Mouse (Mus musculus): ENCODE data around the gene Zbtb1.
"Not testable (repeated sequence)": the region's sequence is repeated elsewhere in the genome, so short reads cannot be mapped to it uniquely, and the experiment has no call there.

Gene Zbtb1

GRCm38 (mm10) chr12:76405183-76405970 lies 35.3 kb downstream of the Zbtb1 start:
- DNase-seq, result peak; percentile 27

DNA sequence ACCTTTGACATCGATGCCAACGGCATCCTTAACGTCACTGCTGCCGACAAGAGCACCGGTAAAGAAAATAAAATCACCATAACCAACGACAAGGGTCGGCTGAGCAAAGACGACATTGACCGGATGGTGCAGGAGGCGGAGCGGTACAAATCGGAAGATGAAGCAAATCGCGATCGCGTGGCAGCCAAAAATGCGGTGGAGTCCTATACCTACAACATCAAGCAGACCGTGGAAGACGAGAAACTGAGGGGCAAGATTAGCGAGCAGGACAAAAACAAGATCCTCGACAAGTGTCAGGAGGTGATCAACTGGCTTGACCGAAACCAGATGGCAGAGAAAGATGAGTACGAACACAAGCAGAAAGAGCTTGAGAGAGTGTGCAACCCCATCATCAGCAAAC lies 35.9 kb downstream of the Zbtb1 start:
- DNase-seq, result no peak

DNA sequence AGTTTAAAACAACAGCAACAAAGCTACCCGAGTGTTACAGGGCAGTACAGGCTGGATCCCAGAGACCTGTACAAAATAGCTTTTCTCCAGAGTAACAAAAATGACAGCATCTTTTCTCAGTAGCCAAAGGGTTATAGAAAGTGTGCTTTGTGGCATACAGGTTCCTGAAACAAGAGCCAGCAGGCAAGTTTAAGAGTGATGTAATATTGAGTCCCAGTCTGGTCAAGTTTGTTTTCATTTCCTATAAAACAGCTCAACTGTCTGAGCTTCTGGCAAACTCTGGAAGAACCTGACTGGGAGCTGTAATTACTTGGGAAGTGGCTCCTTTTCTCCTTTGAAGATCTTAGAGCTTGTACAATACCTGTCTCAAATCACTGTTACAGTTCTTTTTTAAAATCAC lies 37.1 kb downstream of the Zbtb1 start:
- DNase-seq, result no peak

GRCm38 (mm10) chr12:76409166-76409565 lies 39.1 kb downstream of the Zbtb1 start:
- no peak for DNase-seq

- no peak for DNase-seq
Measured at GRCm38 (mm10) chr12:76415383-76416010, 45.4 kb downstream of the Zbtb1 start.

- DNase-seq, result peak; percentile 19
Measured at GRCm38 (mm10) chr12:76417433-76417854, 47.4 kb downstream of the Zbtb1 start, which contains the start of gene Ppp1r36. TSS of gene Ppp1r36 (plus strand) at chr12:76417538.

- no peak for DNase-seq
Measured at GRCm38 (mm10) chr12:76418346-76418745, 48.3 kb downstream of the Zbtb1 start.

- DNase-seq, result no peak
Measured at GRCm38 (mm10) chr12:76425256-76425655, 55.2 kb downstream of the Zbtb1 start.

GRCm38 (mm10) chr12:76427546-76427945 lies 57.5 kb downstream of the Zbtb1 start:
- DNase-seq, result no peak

GRCm38 (mm10) chr12:76430879-76431406 lies 60.9 kb downstream of the Zbtb1 start:
- DNase-seq, result no peak

DNA sequence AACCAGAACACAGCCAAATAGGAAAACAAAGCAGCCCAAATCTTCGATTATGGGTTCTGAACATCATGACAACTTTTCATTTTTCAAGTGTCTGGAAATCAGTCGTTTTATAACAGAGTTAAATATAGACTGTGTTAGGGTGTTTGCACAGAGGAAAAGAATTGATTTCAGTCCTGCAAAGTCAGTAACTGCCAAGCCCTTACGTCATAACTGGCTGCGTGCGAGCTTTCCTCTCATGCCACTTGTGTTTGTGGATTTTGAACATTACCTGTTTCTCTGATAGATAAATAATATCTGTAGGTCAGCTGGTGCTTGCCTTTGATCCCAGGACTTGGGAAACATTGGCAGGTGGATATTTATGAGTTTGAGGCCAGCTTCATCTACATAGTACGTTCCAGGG lies 61.4 kb downstream of the Zbtb1 start:
- DNase-seq, result no peak

DNA sequence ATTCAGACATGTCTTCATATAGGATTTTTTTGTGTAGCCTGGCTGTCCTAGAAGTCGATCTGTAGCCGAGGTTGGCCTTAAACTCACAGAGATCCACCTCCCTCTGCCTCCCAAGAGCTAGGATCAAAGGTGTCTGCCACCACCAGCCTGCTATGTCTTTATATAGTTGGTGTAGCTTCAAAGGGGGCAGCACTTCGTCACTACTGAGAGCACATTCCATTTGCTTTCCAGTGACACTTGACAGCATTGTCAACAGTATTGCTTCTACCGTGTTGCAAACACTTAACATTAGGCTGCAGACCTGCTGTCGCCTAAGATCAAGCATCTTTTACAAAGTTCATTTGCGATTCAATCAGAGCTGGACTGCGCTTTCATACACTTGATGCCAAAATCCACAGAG lies 64.0 kb downstream of the Zbtb1 start:
- no peak for DNase-seq

GRCm38 (mm10) chr12:76435084-76435483 lies 65.0 kb downstream of the Zbtb1 start:
- DNase-seq, result no peak

DNA sequence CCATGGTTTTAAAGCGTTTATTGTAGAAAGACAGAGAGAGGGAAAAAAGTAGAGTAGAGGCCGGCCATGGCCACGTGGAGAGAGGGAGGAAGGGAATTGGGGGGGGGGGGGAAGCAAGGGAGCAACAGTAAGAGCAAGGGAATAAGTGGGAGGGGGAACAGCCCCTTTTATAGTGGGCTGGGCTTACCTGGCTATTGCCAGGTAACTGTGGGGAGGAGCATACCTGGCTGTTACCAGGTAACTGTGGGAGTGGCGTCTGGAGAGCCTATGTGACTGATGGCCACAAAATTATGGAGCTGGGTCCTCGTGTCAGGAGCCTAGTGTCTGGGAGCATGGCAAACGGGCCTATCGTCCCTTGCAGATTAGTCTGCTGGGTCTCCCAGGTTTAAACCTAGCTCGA lies 65.5 kb downstream of the Zbtb1 start:
- DNase-seq, result no peak

GRCm38 (mm10) chr12:76443488-76443887 lies 73.4 kb downstream of the Zbtb1 start:
- not testable (repeated sequence) for DNase-seq

- peak; percentile 43 for DNase-seq
Measured at GRCm38 (mm10) chr12:76444359-76444772, 74.3 kb downstream of the Zbtb1 start.

GRCm38 (mm10) chr12:76444862-76445261 lies 74.8 kb downstream of the Zbtb1 start:
- DNase-seq, result peak; percentile 22

DNA sequence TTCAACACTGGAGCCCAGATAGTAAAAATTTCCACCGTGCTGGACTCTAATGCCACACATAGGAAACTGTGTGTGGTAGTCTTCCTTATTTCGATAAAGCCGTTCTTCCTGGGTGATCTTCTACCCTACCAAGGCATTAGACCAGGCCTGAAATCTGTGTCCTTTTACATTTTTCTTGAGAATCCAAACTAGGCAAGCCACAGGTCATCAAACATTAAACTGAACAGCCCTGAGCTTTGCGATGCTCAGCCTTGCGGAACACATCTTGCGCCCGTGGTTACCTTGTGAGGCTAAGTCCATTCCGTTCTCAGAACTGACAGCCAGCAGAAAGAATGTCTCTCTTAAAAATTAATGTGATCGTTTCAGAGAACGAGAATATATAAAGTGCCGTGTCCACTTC lies 76.1 kb downstream of the Zbtb1 start:
- DNase-seq, result peak; percentile 89
